Mouse (Mus musculus) stomach, postnatal 0 days (tissue): ENCODE results near the gene Pet100.

Experiments
- CTCF ChIP-seq: IDR thresholded peaks from 2 replicates; pipeline ENCODE4 v1.5.1; 2016; ENCODE audit warnings: antibody characterized with exemption, low read depth, mild to moderate bottlenecking, moderate library complexity
- EP300 ChIP-seq: optimal IDR thresholded peaks from 2 replicates; pipeline ENCODE3; 2016; ENCODE audit warnings: antibody characterized with exemption

DNA sequence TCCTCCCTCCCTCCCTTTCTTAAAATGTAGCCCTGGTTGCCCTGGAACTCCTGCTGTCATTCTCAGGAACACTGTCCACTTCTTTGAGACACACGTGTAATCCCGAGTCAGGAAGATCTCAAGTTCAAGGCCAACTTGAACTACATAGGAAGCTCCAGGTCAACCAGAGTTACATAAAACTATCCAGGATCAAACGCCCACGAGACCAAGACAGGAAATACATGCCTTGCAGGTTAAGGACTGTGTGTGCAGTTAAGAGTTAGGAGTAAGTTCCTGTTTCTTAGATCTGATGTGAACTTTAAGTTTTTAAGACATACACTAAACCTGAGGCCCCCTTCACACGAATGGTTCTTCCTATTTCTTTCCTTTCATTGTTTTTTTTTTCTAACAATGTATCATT, 5.6 kb downstream of the Pet100 start:
- TF ChIP-seq CTCF = no peak
- TF ChIP-seq EP300 = no peak
